Mouse (Mus musculus): Measurements from ENCODE around the gene Pnpt1. TPM values are rescaled to one million over a fixed set of nuclear protein-coding genes. Genes with fewer than 3 reads are reported as not detected.

Pnpt1 gene
- total and polyA plus RNA-seq, 2 experiments from 2014 or later = 21.1 to 52.1 TPM

- H3K9ac ChIP-seq (replicated peaks; ENCODE audit: low read length, poor library complexity, severe bottlenecking) = no peak overlapping the region
- no peak for ATAC-seq (ENCODE audit: low FRiP score)
- TF ChIP-seq CTCF (IDR thresholded peaks at IDR 0.05) = no peak
- H3K27me3 ChIP-seq (ENCODE audit: insufficient read depth, low read length) = no peaks in the 10 kb centered on the region
- no peaks in the 10 kb centered on the region for H3K9me3 ChIP-seq (ENCODE audit: low read length)
- WGBS = 100% methylated on average over 2 of the region's 2 CpGs
- H3K27ac ChIP-seq (ENCODE audit: low read depth, low read length) = no peak overlapping the region
- H3K36me3 ChIP-seq (ENCODE audit: insufficient read depth, low read length) = peaks cover 20% of the 10 kb centered on the region; the same call in 1 of the 2 replicates
- no peak overlapping the region for H3K4me2 ChIP-seq (ENCODE audit: low read depth, low read length, poor library complexity, severe bottlenecking)
- H3K4me3 ChIP-seq (ENCODE audit: low read depth, low read length) = no peak overlapping the region
- no peak for DNase-seq (ENCODE audit: low spot score)
- no peaks in the 10 kb centered on the region for H3K4me1 ChIP-seq (ENCODE audit: insufficient read depth, low read length)
These were observed 18.4 kb downstream of the Pnpt1 start for GRCm38 (mm10) chr11:29148901-29149300.

- Histone ChIP-seq H3K36me3 (ENCODE audit: insufficient read depth, low read length) (peaks cover 8% of the 10 kb centered on the region; the same call in 1 of the 2 replicates), H3K27ac (ENCODE audit: low read depth, low read length) (no peak overlapping the region), H3K4me1 (ENCODE audit: insufficient read depth, low read length) (no peaks in the 10 kb centered on the region), H3K4me2 (ENCODE audit: low read depth, low read length, poor library complexity, severe bottlenecking) (no peak overlapping the region), H3K9ac (replicated peaks; ENCODE audit: low read length, poor library complexity, severe bottlenecking) (no peak overlapping the region), H3K27me3 (ENCODE audit: insufficient read depth, low read length) (no peaks in the 10 kb centered on the region), H3K9me3 (ENCODE audit: low read length) (no peaks in the 10 kb centered on the region), H3K4me3 (ENCODE audit: low read depth, low read length) (no peak overlapping the region)
- 95% methylated on average over 4 of the region's 4 CpGs for WGBS
- no peak for TF ChIP-seq CTCF (IDR thresholded peaks at IDR 0.05)
- no peak for DNase-seq (ENCODE audit: low spot score)
- no peak for ATAC-seq (ENCODE audit: low FRiP score)
These were observed 33.0 kb downstream of the Pnpt1 start for GRCm38 (mm10) chr11:29163569-29163968.

GRCm38 (mm10) chr11:29171959-29172391, 41.4 kb downstream of the Pnpt1 start:
- ATAC-seq (ENCODE audit: low FRiP score) (peak; percentile 68), DNase-seq (ENCODE audit: low spot score) (peak; percentile 79)

DNA sequence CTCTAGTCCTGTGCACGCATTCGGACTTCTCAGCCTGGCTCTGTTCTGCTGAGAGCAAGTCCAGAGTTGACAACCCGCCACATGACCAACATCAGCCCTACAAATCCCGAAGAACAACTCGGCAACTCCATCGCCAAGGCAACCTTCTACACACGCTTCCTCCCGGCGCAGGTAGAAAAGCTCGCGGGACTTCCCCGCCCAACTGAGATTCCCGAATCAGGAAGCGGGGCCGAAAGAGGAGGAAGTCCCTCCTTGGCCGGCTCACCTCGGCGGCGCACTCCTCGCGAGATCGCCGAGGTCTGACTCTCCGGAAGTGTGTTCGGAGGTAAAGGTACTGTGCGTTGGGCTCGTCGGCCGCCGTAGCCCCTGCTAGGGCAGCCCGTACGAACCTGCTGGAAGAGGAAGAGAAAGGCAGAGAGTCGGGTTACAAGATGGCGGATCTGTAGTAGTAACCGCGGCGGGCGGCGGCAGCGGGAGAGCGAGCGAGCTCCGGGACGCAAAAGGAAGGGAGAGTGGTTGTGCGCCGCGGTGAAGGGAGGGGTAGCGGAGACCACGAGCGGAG, 42.1 kb downstream of the Pnpt1 start, which contains the start of gene Ppp4r3b:
Gene Ppp4r3b, plus strand, starts transcription at position 328 of the 562 bp plus-strand sequence.
- ATAC-seq (ENCODE audit: low FRiP score) (peak; percentile 97), DNase-seq (ENCODE audit: low spot score) (peak; percentile 98)
- peak; percentile 50 for TF ChIP-seq CTCF (IDR thresholded peaks at IDR 0.05)
- H3K9me3 ChIP-seq (ENCODE audit: low read length) = no peaks in the 10 kb centered on the region
- peak within 1 kb of the TSS; percentile 100 for H3K27ac ChIP-seq (ENCODE audit: low read depth, low read length)
- H3K27me3 ChIP-seq (ENCODE audit: insufficient read depth, low read length) = no peaks in the 10 kb centered on the region
- no peaks in the 10 kb centered on the region for H3K36me3 ChIP-seq (ENCODE audit: insufficient read depth, low read length)
- peak within 1 kb of the TSS; percentile 100 for H3K9ac ChIP-seq (replicated peaks; ENCODE audit: low read length, poor library complexity, severe bottlenecking)
- peak within 1 kb of the TSS; percentile 83 for H3K4me2 ChIP-seq (ENCODE audit: low read depth, low read length, poor library complexity, severe bottlenecking)
- peak within 1 kb of the TSS; percentile 95 for H3K4me3 ChIP-seq (ENCODE audit: low read depth, low read length)
- peaks cover 5% of the 10 kb centered on the region; the same call in 1 of the 2 replicates for H3K4me1 ChIP-seq (ENCODE audit: insufficient read depth, low read length)
- WGBS = 0% methylated on average over 50 of the region's 50 CpGs

More at GRCm38 (mm10) chr11:29171959-29172391, 41.4 kb downstream of the Pnpt1 start:
- H3K9ac ChIP-seq (replicated peaks; ENCODE audit: low read length, poor library complexity, severe bottlenecking) = peak overlapping the region; percentile 63
- no peaks in the 10 kb centered on the region for H3K36me3 ChIP-seq (ENCODE audit: insufficient read depth, low read length)
- H3K27me3 ChIP-seq (ENCODE audit: insufficient read depth, low read length) = no peaks in the 10 kb centered on the region
- under 1% methylated on average over 34 of the region's 34 CpGs for WGBS
- peak overlapping the region; percentile 95 for H3K4me3 ChIP-seq (ENCODE audit: low read depth, low read length)
- H3K4me1 ChIP-seq (ENCODE audit: insufficient read depth, low read length) = peaks cover 5% of the 10 kb centered on the region; the same call in 1 of the 2 replicates
- no peak for TF ChIP-seq CTCF (IDR thresholded peaks at IDR 0.05)
- H3K27ac ChIP-seq (ENCODE audit: low read depth, low read length) = peak overlapping the region; percentile 63
- no peaks in the 10 kb centered on the region for H3K9me3 ChIP-seq (ENCODE audit: low read length)
- peak overlapping the region; percentile 83 for H3K4me2 ChIP-seq (ENCODE audit: low read depth, low read length, poor library complexity, severe bottlenecking)

DNA sequence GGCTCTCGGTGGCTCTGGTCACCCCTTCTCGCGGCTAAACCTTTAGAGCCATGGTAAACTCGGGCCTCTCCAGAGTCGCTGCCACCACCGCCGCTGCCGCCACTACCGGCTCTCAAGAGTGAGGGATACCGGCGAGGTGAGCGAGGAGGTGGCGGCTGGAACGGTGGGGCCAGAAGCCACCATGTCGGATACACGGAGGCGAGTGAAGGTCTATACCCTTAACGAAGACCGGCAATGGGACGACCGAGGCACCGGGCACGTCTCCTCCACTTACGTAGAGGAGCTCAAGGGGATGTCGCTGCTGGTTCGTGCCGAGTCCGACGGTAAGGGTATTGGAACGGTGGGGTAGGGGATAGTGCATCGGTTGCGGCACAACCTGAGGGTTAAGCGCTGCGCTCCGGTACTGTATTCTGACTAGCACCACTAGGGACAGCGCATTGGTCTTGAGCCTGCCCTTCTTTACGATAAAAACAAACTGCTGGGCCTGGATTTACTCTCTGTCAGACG, 42.6 kb downstream of the Pnpt1 start:
- TF ChIP-seq CTCF (IDR thresholded peaks at IDR 0.05) = peak; percentile 69
- Histone ChIP-seq H3K36me3 (ENCODE audit: insufficient read depth, low read length) (no peaks in the 10 kb centered on the region), H3K4me1 (ENCODE audit: insufficient read depth, low read length) (peaks cover 5% of the 10 kb centered on the region; the same call in 1 of the 2 replicates), H3K9ac (replicated peaks; ENCODE audit: low read length, poor library complexity, severe bottlenecking) (peak overlapping the region; percentile 100), H3K27me3 (ENCODE audit: insufficient read depth, low read length) (no peaks in the 10 kb centered on the region), H3K4me3 (ENCODE audit: low read depth, low read length) (peak overlapping the region; percentile 95), H3K27ac (ENCODE audit: low read depth, low read length) (peak overlapping the region; percentile 100), H3K9me3 (ENCODE audit: low read length) (no peaks in the 10 kb centered on the region), H3K4me2 (ENCODE audit: low read depth, low read length, poor library complexity, severe bottlenecking) (peak overlapping the region; percentile 73)
- under 1% methylated on average over 38 of the region's 38 CpGs for WGBS
- ATAC-seq (ENCODE audit: low FRiP score) (peak; percentile 82), DNase-seq (ENCODE audit: low spot score) (peak; percentile 81)
